Mouse (Mus musculus): ENCODE measurements around the gene Rrp12. TPM values are rescaled to one million over a fixed set of nuclear protein-coding genes. Genes with fewer than 3 reads are reported as not detected.
"Not testable (repeated sequence)": the region's sequence is repeated elsewhere in the genome, so short reads cannot be mapped to it uniquely, and the experiment has no call there.

Rrp12 gene
- polyA plus RNA-seq, 1 experiment from 2014 or later: 19.2 TPM

DNA sequence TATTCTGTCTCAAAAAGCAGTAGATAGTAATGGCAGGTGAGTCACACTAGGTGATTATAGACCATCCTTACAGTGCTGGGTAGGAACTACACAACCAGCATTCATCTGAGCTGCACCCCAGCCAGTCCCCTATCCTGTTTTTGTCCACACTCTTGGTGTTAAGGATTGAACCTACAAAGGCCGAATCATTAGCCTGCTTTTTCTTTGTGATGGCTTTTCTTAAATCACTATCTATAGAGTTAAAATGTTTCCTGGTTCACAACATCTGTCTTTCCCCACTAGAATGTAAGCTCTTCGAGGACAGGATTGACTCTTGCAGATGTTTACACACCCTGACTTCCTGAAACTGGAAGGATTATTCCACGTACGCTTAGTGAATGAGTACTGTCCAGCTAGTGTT, 23.5 kb upstream of the Rrp12 start:
- no peaks in the 10 kb centered on the region for H3K27me3 ChIP-seq (ENCODE audit: control insufficient read depth, insufficient read depth, low read depth, low read length)
- no peak overlapping the region for H3K9ac ChIP-seq (ENCODE audit: low read depth, low read length)
- H3K4me2 ChIP-seq (ENCODE audit: low read length): no peak overlapping the region
- no peak overlapping the region for H3K27ac ChIP-seq (ENCODE audit: low read length)
- no peak overlapping the region for H3K4me3 ChIP-seq (ENCODE audit: low read depth, low read length)
- H3K36me3 ChIP-seq (ENCODE audit: control insufficient read depth, insufficient read depth, low read length): peaks cover 31% of the 10 kb centered on the region
- 79% methylated on average over 4 of the region's 4 CpGs for WGBS
- no peaks in the 10 kb centered on the region for H3K9me3 ChIP-seq (replicated peaks; ENCODE audit: control insufficient read depth, low read length, poor library complexity, severe bottlenecking)
- no peak for ATAC-seq
- H3K4me1 ChIP-seq (ENCODE audit: control insufficient read depth, insufficient read depth, low read length): peaks cover 5% of the 10 kb centered on the region

DNA sequence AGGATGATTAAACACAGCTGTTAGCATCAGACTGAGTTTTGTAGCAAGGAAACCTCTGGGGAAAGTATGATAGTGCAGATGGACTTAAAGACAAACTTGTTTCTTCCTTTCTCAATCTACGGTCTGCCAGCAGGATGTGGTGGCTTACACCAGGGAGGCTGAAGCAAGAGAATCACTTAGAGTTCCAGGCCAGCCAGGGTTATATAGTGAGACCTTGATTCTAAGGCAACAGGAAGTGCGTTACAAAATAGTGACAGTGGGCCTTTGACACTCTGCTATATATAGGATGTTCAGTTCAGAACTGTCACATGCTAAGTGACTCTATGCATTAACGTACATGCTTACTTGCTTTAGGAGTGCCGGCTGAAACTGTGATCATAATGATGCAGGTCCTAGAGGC, 20.9 kb upstream of the Rrp12 start:
- no peak overlapping the region for H3K4me2 ChIP-seq (ENCODE audit: low read length)
- no peak overlapping the region for H3K27ac ChIP-seq (ENCODE audit: low read length)
- H3K4me3 ChIP-seq (ENCODE audit: low read depth, low read length): no peak overlapping the region
- H3K4me1 ChIP-seq (ENCODE audit: control insufficient read depth, insufficient read depth, low read length): peaks cover 25% of the 10 kb centered on the region
- H3K9me3 ChIP-seq (replicated peaks; ENCODE audit: control insufficient read depth, low read length, poor library complexity, severe bottlenecking): no peaks in the 10 kb centered on the region
- H3K36me3 ChIP-seq (ENCODE audit: control insufficient read depth, insufficient read depth, low read length): peaks cover 25% of the 10 kb centered on the region
- no peak overlapping the region for H3K9ac ChIP-seq (ENCODE audit: low read depth, low read length)
- ATAC-seq: no peak
- no peaks in the 10 kb centered on the region for H3K27me3 ChIP-seq (ENCODE audit: control insufficient read depth, insufficient read depth, low read depth, low read length)
- WGBS: 94% methylated on average over 4 of the region's 4 CpGs

DNA sequence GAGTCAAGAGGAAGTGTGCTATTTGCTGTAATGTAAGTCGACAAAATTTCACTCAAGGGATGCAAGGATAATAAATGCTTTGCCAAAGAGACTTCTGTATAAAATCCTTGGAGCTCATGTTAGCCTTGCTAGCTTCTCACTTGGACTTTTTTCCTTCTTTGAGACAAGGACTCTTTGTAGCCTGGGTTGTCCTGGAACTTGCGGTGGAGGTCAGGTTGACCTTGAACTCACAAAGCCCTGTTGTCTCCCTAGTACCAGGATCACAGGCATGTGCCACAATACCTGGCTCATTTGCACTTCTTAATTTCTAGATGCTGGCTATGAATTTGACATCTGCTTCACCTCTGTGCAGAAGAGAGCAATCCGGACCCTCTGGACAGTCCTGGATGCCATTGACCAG, 19.3 kb upstream of the Rrp12 start:
- Histone ChIP-seq H3K4me3 (ENCODE audit: low read depth, low read length) (no peak overlapping the region), H3K4me1 (ENCODE audit: control insufficient read depth, insufficient read depth, low read length) (peaks cover 25% of the 10 kb centered on the region), H3K27me3 (ENCODE audit: control insufficient read depth, insufficient read depth, low read depth, low read length) (no peaks in the 10 kb centered on the region), H3K9me3 (replicated peaks; ENCODE audit: control insufficient read depth, low read length, poor library complexity, severe bottlenecking) (no peaks in the 10 kb centered on the region), H3K9ac (ENCODE audit: low read depth, low read length) (no peak overlapping the region), H3K27ac (ENCODE audit: low read length) (no peak overlapping the region), H3K4me2 (ENCODE audit: low read length) (no peak overlapping the region), H3K36me3 (ENCODE audit: control insufficient read depth, insufficient read depth, low read length) (peaks cover 24% of the 10 kb centered on the region)
- ATAC-seq: no peak
- WGBS: 94% methylated on average over 3 of the region's 3 CpGs

DNA sequence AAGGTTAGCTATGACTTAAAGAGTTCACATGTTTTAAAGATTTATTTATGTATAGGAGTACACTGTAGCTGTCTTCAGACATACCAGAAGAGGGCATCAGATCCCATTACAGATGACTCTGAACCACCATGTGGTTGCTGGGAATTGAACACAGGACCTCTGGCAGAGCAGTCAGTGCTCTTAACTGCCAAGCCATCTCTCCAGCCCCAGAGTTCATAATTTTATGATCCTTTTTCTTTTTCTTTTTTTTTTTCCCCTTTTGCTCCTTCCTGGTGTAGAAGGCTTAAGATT, 18.6 kb upstream of the Rrp12 start:
- H3K27me3 ChIP-seq (ENCODE audit: control insufficient read depth, insufficient read depth, low read depth, low read length); H3K9ac ChIP-seq (ENCODE audit: low read depth, low read length); H3K4me3 ChIP-seq (ENCODE audit: low read depth, low read length); H3K9me3 ChIP-seq (replicated peaks; ENCODE audit: control insufficient read depth, low read length, poor library complexity, severe bottlenecking); ATAC-seq; H3K27ac ChIP-seq (ENCODE audit: low read length): not testable (repeated sequence)
- H3K4me1 ChIP-seq (ENCODE audit: control insufficient read depth, insufficient read depth, low read length): peaks cover 25% of the 10 kb centered on the region
- H3K4me2 ChIP-seq (ENCODE audit: low read length): peak overlapping the region; percentile 83; the same call in 1 of the 2 replicates
- peaks cover 22% of the 10 kb centered on the region for H3K36me3 ChIP-seq (ENCODE audit: control insufficient read depth, insufficient read depth, low read length)

DNA sequence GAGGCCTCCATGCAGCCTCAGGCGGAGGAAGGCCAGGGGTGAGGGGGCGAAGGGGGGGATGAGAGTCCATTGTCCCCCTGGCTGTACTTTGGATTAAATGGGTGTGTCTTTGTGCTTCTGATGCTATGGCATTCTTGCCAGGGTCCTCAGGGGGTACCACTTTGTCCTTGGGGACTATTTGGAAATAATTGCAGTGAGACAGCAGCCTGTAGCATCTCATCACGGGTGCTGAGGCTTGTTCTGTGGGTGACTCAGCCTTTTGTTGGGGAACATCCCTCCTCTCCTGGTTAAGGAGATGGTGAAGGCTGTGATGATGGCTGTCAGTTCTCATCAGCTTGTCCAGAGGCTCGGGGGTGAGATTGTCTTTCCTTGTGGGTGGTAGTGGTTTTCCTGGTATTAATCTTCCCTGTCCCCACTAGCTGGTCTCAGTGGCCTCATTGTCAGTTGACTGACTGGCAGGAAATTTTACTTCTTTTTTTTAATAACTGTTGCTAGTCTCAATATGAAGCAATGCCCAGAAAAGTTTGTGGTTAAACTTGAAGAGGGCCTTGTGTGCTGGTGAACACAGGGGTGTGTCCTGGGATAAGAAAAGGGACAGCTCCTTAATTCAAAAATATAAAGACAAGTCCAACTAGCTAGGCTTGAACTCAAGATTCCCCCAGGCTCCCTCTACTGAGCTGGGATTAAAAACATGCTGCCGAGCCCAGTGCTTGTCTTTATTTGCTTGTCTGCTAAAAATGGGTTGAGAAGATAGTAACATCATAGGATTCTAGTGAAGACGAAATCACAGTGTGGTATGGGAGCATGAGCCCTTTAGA, 18.0 kb upstream of the Rrp12 start:
- Histone ChIP-seq H3K27ac (ENCODE audit: low read length) (no peak overlapping the region), H3K36me3 (ENCODE audit: control insufficient read depth, insufficient read depth, low read length) (peaks cover 16% of the 10 kb centered on the region), H3K27me3 (ENCODE audit: control insufficient read depth, insufficient read depth, low read depth, low read length) (no peaks in the 10 kb centered on the region), H3K4me1 (ENCODE audit: control insufficient read depth, insufficient read depth, low read length) (peaks cover 25% of the 10 kb centered on the region), H3K4me3 (ENCODE audit: low read depth, low read length) (peak overlapping the region; percentile 94), H3K9ac (ENCODE audit: low read depth, low read length) (peak overlapping the region; percentile 94), H3K4me2 (ENCODE audit: low read length) (peak overlapping the region; percentile 83), H3K9me3 (replicated peaks; ENCODE audit: control insufficient read depth, low read length, poor library complexity, severe bottlenecking) (no peaks in the 10 kb centered on the region)
- WGBS: 35% methylated on average over 6 of the region's 6 CpGs
- no peak for ATAC-seq

DNA sequence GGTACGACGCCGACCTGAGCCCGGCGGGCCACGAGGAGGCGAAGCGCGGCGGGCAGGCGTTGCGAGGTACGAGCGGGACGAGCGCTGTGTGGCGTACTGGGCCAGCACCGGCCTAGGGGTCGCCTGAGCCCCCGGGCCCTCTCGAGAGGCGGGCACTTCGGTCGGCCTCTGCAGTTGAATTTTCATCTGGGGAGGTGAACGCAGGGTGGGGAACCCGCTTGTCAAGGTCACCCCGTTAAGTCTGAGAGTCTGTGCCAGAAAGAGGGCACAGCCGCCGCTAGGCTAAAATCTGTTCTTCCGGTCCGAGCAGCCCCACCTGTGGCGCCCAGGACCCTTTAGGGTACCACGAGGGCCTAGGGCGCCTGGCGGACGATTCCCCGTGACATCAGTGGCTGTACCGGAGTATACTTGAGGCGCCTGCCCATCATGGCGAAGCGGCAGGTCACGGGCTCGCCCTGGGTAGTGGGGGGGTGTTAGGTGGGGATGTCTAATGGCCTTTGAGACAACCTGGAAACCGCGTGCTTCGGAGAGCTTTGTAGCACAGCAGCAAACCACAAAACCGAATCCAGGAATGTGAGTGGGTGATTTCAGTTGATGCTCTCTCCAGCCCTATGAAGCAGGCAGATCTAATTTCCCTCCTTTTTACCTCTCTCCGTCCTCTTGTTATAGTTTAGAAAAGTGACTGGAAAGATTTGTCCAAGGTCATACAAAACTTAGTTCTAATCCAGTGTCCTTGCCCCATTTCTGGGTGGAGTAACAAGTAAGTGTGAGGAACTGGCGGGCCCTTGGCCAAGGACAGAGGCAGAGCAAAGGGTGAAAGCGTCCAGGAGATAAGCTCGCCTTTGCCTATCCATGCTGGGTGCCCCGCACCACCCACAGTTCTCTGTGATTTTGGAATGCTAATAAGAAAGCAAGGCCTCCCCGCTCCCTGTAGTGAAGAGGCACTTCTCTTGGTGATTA, 16.4 kb upstream of the Rrp12 start:
- under 1% methylated on average over 50 of the region's 53 CpGs for WGBS
- H3K4me1 ChIP-seq (ENCODE audit: control insufficient read depth, insufficient read depth, low read length): peaks cover 25% of the 10 kb centered on the region
- peak overlapping the region; percentile 83 for H3K4me2 ChIP-seq (ENCODE audit: low read length)
- H3K4me3 ChIP-seq (ENCODE audit: low read depth, low read length): peak overlapping the region; percentile 94
- peak; percentile 85 for ATAC-seq
- peak overlapping the region; percentile 94 for H3K9ac ChIP-seq (ENCODE audit: low read depth, low read length)
- peak overlapping the region; percentile 90 for H3K27ac ChIP-seq (ENCODE audit: low read length)
- no peaks in the 10 kb centered on the region for H3K9me3 ChIP-seq (replicated peaks; ENCODE audit: control insufficient read depth, low read length, poor library complexity, severe bottlenecking)
- H3K27me3 ChIP-seq (ENCODE audit: control insufficient read depth, insufficient read depth, low read depth, low read length): no peaks in the 10 kb centered on the region
- peaks cover 12% of the 10 kb centered on the region for H3K36me3 ChIP-seq (ENCODE audit: control insufficient read depth, insufficient read depth, low read length)

DNA sequence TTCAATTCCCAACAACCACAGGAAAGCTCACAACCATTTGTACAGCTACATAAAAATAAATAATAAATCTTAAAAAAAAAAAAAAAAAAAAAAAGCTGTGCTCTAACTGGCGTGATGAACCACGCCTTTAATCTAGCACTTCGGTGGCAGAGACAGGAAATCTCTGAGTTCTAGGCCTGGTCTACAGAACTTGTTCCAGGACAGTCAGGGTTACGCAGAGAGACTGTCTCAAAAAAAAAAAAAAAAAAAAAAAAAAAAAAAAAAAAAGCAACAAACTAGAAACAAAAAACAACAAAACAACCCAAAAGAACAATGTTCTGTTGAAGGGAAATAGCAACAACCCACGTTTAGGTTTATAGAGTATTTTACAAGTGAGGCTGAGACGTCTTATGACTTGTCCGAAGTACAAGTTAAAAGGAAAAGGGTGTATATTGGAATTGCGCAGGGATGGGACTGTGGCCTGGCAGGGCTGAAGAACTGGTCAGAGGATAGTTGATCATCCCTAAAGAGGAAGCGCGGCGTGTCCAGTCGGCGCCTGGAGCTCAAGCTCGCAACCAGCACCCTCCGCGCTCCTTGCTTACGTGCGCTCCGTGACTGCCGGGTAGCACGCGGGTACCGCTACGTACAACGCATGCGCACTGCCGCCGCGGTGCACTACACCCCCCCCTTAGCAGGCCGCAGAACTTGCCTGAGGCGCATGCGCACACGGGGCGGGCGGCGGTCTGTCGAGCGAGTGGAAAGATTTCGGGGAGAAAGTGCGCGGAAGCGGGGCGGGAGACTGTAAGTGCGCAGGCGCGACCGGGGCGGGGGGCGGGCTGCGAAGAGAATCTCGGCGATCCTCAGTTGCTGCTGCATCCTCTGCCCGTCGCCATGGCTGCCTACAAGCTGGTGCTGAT, 15.5 kb upstream of the Rrp12 start, which contains the start of gene Pgam1:
Gene Pgam1, plus strand, starts transcription at position 746 of the 896 bp plus-strand sequence.
- Histone ChIP-seq H3K9me3 (replicated peaks; ENCODE audit: control insufficient read depth, low read length, poor library complexity, severe bottlenecking) (no peaks in the 10 kb centered on the region), H3K27ac (ENCODE audit: low read length) (peak within 1 kb of the TSS; percentile 90), H3K9ac (ENCODE audit: low read depth, low read length) (peak within 1 kb of the TSS; percentile 94), H3K4me3 (ENCODE audit: low read depth, low read length) (peak within 1 kb of the TSS; percentile 94), H3K27me3 (ENCODE audit: control insufficient read depth, insufficient read depth, low read depth, low read length) (no peaks in the 10 kb centered on the region), H3K36me3 (ENCODE audit: control insufficient read depth, insufficient read depth, low read length) (peaks cover 4% of the 10 kb centered on the region), H3K4me2 (ENCODE audit: low read length) (peak within 1 kb of the TSS; percentile 83), H3K4me1 (ENCODE audit: control insufficient read depth, insufficient read depth, low read length) (peaks cover 25% of the 10 kb centered on the region)
- 6% methylated on average over 53 of the region's 54 CpGs for WGBS
- ATAC-seq: peak; percentile 95

DNA sequence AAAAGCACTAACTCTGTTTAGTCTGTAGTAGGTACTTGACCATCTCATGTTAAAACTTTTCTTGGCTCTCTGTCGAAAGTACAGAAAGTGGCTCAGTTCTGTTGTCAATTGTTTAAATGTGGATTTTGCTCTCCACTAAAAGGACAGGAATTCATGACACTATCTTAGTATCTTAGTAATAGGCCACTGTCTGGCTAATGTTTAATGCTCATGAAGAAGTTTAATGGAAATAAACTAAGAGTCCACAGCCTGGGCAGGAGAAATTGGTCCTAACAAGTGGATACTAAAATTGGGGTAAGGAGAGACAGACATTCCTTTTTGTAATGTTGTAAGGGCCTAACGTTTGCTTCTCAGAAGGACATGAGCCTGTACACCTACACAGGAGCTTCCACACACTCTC, 14.4 kb upstream of the Rrp12 start:
- Histone ChIP-seq H3K4me1 (ENCODE audit: control insufficient read depth, insufficient read depth, low read length) (peaks cover 25% of the 10 kb centered on the region), H3K4me3 (ENCODE audit: low read depth, low read length) (no peak overlapping the region), H3K27me3 (ENCODE audit: control insufficient read depth, insufficient read depth, low read depth, low read length) (no peaks in the 10 kb centered on the region), H3K36me3 (ENCODE audit: control insufficient read depth, insufficient read depth, low read length) (no peaks in the 10 kb centered on the region), H3K9me3 (replicated peaks; ENCODE audit: control insufficient read depth, low read length, poor library complexity, severe bottlenecking) (no peaks in the 10 kb centered on the region), H3K9ac (ENCODE audit: low read depth, low read length) (no peak overlapping the region), H3K4me2 (ENCODE audit: low read length) (no peak overlapping the region), H3K27ac (ENCODE audit: low read length) (no peak overlapping the region)
- ATAC-seq: no peak
- 88% methylated on average over 2 of the region's 2 CpGs for WGBS
